Mouse (Mus musculus) liver, embryonic 11.5 days (tissue): ENCODE measurements at regions not wholly inside any gene's neighbourhood (a gene's known extent, or its start where the extent isn't known, plus 50 kb on each side); places are given as distances from the start of the nearest gene placed in this dataset.

Experiments
- ATAC-seq: fragments of 200-750 bp; cut with Nextera tagmentation; replicated peaks from 2 replicates; pipeline ENCODE4 v1.8.0; 2017; ENCODE audit warnings: moderate number of reproducible peaks, mild to moderate bottlenecking, moderate TSS enrichment, moderate library complexity; ENCODE audit not compliant: low FRiP score
- DNase-seq: peaks from one replicate; pipeline ENCODE4 v3.0.0-alpha.2; 2017; ENCODE audit warnings: low spot score
- H3K27ac ChIP-seq: fragments of 300-500 bp; sonication (generic); 2 replicates; pipeline ENCODE4 v1.5.1; 2014; ENCODE audit warnings: mild to moderate bottlenecking, low read depth, low read length, control low read depth
- H3K27me3 ChIP-seq: fragments of 300-500 bp; sonication (generic); replicated peaks from 2 replicates; pipeline ENCODE4 v1.6.1; 2014; ENCODE audit warnings: low read length, mixed read lengths; ENCODE audit not compliant: control insufficient read depth, insufficient read depth
- H3K36me3 ChIP-seq: fragments of 300-500 bp; sonication (generic); 2 replicates; pipeline ENCODE4 v1.6.1; 2014; ENCODE audit warnings: mild to moderate bottlenecking, low read length, moderate library complexity, mixed read lengths; ENCODE audit not compliant: control insufficient read depth, insufficient read depth
- H3K4me1 ChIP-seq: fragments of 300-500 bp; sonication (generic); replicated peaks from 2 replicates; pipeline ENCODE4 v1.6.1; 2014; ENCODE audit warnings: low read length, mixed read lengths; ENCODE audit not compliant: control insufficient read depth, insufficient read depth
- H3K4me2 ChIP-seq: fragments of 300-500 bp; sonication (generic); 2 replicates; pipeline ENCODE4 v1.6.1; 2014; ENCODE audit warnings: mild to moderate bottlenecking, control low read depth, moderate library complexity
- H3K4me3 ChIP-seq: fragments of 300-500 bp; sonication (generic); 2 replicates; pipeline ENCODE4 v1.5.1; 2014; ENCODE audit warnings: low read depth, low read length, control low read depth
- H3K9ac ChIP-seq: fragments of 300-500 bp; sonication (generic); 2 replicates; pipeline ENCODE4 v1.6.1; 2014; ENCODE audit warnings: low read depth, low read length, control low read depth
- H3K9me3 ChIP-seq: fragments of 300-500 bp; sonication (generic); 2 replicates; pipeline ENCODE4 v1.6.1; 2016; ENCODE audit warnings: low read length, inconsistent platforms, mixed read lengths; ENCODE audit not compliant: control insufficient read depth
- WGBS: fragments of 180-500 bp; shearing (Covaris S2); extraction: QIAGEN DNeasy Blood & Tissue Kit; methylation state at CpG from one replicate; pipeline ENCODE4 v1.1.7; 2014; 5-methylcytosine and 5-hydroxymethylcytosine counted together

GRCm38 (mm10) chr4:107736866-107737265 is 52.8 kb upstream of the Dmrtb1 start:
- 83% methylated on average over 8 of the region's 8 CpGs for WGBS
- ATAC-seq = no peak

GRCm38 (mm10) chr4:107737907-107738306 is 53.9 kb upstream of the Dmrtb1 start:
- DNase-seq = peak; percentile 81
- no peak overlapping the region for H3K27ac ChIP-seq
- H3K27me3 ChIP-seq = peaks cover 33% of the 10 kb centered on the region
- H3K4me1 ChIP-seq = no peaks in the 10 kb centered on the region; the same call in 1 of the 2 replicates
- H3K9ac ChIP-seq = no peak overlapping the region
- H3K4me2 ChIP-seq = no peak overlapping the region
- H3K4me3 ChIP-seq = no peak overlapping the region
- H3K36me3 ChIP-seq = no peaks in the 10 kb centered on the region
- 5% methylated on average over 6 of the region's 6 CpGs for WGBS
- no peaks in the 10 kb centered on the region for H3K9me3 ChIP-seq
- ATAC-seq = peak; percentile 67; the same call in 1 of the 2 replicates

More at GRCm38 (mm10) chr4:107736866-107737265, 52.8 kb upstream of the Dmrtb1 start:
- no peaks in the 10 kb centered on the region; the same call in 1 of the 2 replicates for H3K4me1 ChIP-seq
- H3K4me3 ChIP-seq = no peak overlapping the region
- peaks cover 34% of the 10 kb centered on the region for H3K27me3 ChIP-seq
- no peak overlapping the region for H3K27ac ChIP-seq
- H3K9ac ChIP-seq = no peak overlapping the region
- H3K9me3 ChIP-seq = no peaks in the 10 kb centered on the region
- no peak for DNase-seq
- H3K36me3 ChIP-seq = no peaks in the 10 kb centered on the region
- H3K4me2 ChIP-seq = no peak overlapping the region

- no peaks in the 10 kb centered on the region for H3K36me3 ChIP-seq
- WGBS = 73% methylated on average over 9 of the region's 9 CpGs
- no peaks in the 10 kb centered on the region for H3K9me3 ChIP-seq
- no peaks in the 10 kb centered on the region for H3K4me1 ChIP-seq
- no peak overlapping the region for H3K27ac ChIP-seq
- ATAC-seq (peak; percentile 37; the same call in 1 of the 2 replicates), DNase-seq (no peak)
- no peak overlapping the region for H3K4me2 ChIP-seq
- no peak overlapping the region for H3K4me3 ChIP-seq
- no peak overlapping the region for H3K9ac ChIP-seq
- H3K27me3 ChIP-seq = peaks cover 36% of the 10 kb centered on the region
These were observed 54.7 kb upstream of the Dmrtb1 start for GRCm38 (mm10) chr4:107738776-107739175.

GRCm38 (mm10) chr4:107739789-107740405 is 55.9 kb upstream of the Dmrtb1 start:
- no peak overlapping the region for H3K27ac ChIP-seq
- no peak overlapping the region for H3K4me2 ChIP-seq
- 77% methylated on average over 6 of the region's 6 CpGs for WGBS
- DNase-seq (no peak), ATAC-seq (no peak)
- H3K4me1 ChIP-seq = no peaks in the 10 kb centered on the region
- H3K4me3 ChIP-seq = no peak overlapping the region
- H3K36me3 ChIP-seq = no peaks in the 10 kb centered on the region
- H3K27me3 ChIP-seq = peaks cover 34% of the 10 kb centered on the region
- no peak overlapping the region for H3K9ac ChIP-seq
- no peaks in the 10 kb centered on the region for H3K9me3 ChIP-seq

GRCm38 (mm10) chr4:107743646-107744045 is 58.4 kb upstream of the Lrp8 start:
- DNase-seq = no peak
- H3K4me1 ChIP-seq = peaks cover 16% of the 10 kb centered on the region
- no peak overlapping the region for H3K9ac ChIP-seq
- no peak overlapping the region for H3K27ac ChIP-seq
- 83% methylated on average over 2 of the region's 2 CpGs for WGBS
- no peaks in the 10 kb centered on the region for H3K36me3 ChIP-seq
- ATAC-seq = no peak
- no peak overlapping the region for H3K4me3 ChIP-seq
- no peak overlapping the region for H3K4me2 ChIP-seq
- peaks cover 34% of the 10 kb centered on the region for H3K27me3 ChIP-seq
- no peaks in the 10 kb centered on the region for H3K9me3 ChIP-seq

- Histone ChIP-seq H3K27ac (no peak overlapping the region), H3K4me1 (peaks cover 16% of the 10 kb centered on the region), H3K4me2 (no peak overlapping the region), H3K27me3 (peaks cover 26% of the 10 kb centered on the region), H3K9ac (no peak overlapping the region), H3K9me3 (no peaks in the 10 kb centered on the region), H3K36me3 (no peaks in the 10 kb centered on the region), H3K4me3 (no peak overlapping the region)
- ATAC-seq (no peak), DNase-seq (no peak)
- WGBS = 70% methylated on average over 3 of the region's 3 CpGs
These were observed 55.7 kb upstream of the Lrp8 start for GRCm38 (mm10) chr4:107746366-107746765.

- Histone ChIP-seq H3K4me1 (peaks cover 16% of the 10 kb centered on the region), H3K9me3 (no peaks in the 10 kb centered on the region)
These were observed 55.1 kb upstream of the Lrp8 start for GRCm38 (mm10) chr4:107746923-107747431.

GRCm38 (mm10) chr4:107747454-107747853 is 54.6 kb upstream of the Lrp8 start:
- no peaks in the 10 kb centered on the region for H3K9me3 ChIP-seq
- H3K9ac ChIP-seq = no peak overlapping the region
- peaks cover 16% of the 10 kb centered on the region for H3K4me1 ChIP-seq
- ATAC-seq = no peak
- H3K36me3 ChIP-seq = no peaks in the 10 kb centered on the region
- no peak for DNase-seq
- peaks cover 26% of the 10 kb centered on the region for H3K27me3 ChIP-seq
- WGBS = 78% methylated on average over 9 of the region's 9 CpGs
- H3K4me2 ChIP-seq = 0 out of 2 replicates have a peak overlapping the region, but pooled peaks have one; percentile 15
- H3K4me3 ChIP-seq = no peak overlapping the region
- H3K27ac ChIP-seq = no peak overlapping the region

More at GRCm38 (mm10) chr4:107746923-107747431, 55.1 kb upstream of the Lrp8 start:
- Histone ChIP-seq H3K4me2 (no peak overlapping the region), H3K9ac (no peak overlapping the region), H3K4me3 (no peak overlapping the region), H3K27ac (no peak overlapping the region), H3K36me3 (no peaks in the 10 kb centered on the region), H3K27me3 (peaks cover 26% of the 10 kb centered on the region)
- 63% methylated on average over 5 of the region's 5 CpGs for WGBS
- ATAC-seq (no peak), DNase-seq (no peak)
